Mouse (Mus musculus) CD4-positive, CD25-positive, alpha-beta regulatory T cell, adult 9 weeks (primary cell): ENCODE measurements around the gene Mrps18a. TPM values are rescaled to one million over a fixed set of nuclear protein-coding genes. Genes with fewer than 3 reads are reported as not detected.

Source experiments
- polyA plus RNA-seq: library from polyadenylated mRNA; unstranded; fragments of 100-300 nt; shearing (Covaris generic); gene quantifications from one replicate; pipeline ENCODE4 v1.2.1, GENCODE M21; 2017

Mrps18a gene
- 121 TPM for polyA plus RNA-seq

DNA sequence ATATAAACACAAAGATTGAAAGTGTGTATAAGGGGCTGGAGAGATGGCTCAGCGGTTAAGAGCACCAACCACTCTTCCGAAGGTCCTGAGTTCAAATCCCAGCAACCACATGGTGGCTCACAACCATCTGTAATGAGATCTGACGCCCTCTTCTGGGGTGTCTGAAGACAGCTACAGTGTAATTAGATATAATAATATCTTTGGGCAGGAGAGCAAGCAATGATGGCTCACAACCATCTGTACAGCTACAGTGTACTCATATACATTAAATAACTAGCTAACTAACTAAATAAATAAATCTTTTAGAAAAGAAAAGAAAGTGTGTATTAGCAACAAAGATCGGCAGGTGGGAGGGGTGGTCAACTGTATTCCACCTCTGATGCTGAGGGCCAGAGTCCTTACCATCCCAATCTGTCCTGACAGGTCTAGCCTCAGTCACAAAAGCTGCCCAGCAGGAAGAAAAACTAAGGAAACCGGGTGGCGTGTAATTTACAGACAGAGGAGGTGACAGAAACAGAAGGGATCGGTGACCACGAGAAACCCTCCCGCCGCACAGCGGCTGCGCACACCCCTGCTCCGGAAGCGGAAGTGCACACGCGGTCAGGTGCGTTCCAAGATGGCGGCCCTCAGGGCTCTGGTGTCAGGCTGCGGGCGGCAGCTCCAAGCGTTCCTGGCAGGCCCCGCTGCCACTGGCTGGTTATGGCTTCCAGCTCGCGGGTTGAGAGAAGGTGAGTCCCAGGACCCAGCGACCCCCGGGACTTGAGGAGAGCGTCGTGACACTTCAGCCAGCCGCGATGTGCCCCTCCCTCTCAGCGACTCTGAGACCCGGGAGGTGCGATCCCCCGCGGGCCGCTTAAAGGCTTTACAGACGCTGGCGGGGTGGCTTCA lies at the start of gene Mrps18a:
Mrps18a (plus strand) TSS at position 585 of the 888 bp plus-strand sequence.

DNA sequence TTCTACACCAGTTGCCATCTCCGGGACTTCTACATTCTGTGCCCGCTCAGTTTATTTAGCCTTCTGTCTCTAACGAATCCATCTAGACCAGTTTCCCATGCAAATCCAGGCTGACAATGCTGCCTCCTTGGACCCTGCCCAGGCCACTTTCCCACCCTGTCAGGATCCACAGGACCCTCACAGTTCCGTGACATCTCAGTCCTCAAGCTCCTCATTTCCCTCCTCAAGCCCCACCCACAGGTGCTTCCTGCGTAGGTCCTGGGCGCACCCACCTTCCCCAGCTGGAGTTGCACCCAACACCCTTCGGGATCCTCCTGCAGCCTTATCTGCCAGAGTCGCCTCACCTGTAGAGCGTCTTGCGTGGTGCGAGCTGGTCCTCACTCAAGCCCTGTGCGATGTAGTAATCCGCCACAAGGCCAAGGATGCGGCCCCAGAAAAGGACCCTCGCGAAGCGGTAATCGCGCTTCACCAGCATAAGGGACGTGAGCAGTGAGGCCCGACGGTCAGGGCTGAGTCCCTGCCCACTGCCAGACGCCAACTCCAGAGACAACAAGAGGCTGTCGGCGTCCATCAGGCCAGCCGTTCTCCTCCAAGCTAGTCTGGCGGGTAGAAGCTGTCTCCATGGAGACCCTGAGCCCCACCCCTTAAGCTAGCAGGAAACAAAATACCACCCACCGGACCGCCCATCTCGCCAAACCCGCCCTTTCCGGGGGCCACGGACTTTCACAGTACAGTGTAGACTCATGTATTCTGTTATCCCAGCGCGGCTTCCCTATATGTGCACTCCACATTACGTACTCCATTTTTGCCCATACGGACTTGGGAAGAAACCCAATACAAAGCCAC lies 33.0 kb downstream of the Mrps18a start, which contains the start of gene Rsph9:
Rsph9 (minus strand) TSS at position 639 of the 846 bp plus-strand sequence.

DNA sequence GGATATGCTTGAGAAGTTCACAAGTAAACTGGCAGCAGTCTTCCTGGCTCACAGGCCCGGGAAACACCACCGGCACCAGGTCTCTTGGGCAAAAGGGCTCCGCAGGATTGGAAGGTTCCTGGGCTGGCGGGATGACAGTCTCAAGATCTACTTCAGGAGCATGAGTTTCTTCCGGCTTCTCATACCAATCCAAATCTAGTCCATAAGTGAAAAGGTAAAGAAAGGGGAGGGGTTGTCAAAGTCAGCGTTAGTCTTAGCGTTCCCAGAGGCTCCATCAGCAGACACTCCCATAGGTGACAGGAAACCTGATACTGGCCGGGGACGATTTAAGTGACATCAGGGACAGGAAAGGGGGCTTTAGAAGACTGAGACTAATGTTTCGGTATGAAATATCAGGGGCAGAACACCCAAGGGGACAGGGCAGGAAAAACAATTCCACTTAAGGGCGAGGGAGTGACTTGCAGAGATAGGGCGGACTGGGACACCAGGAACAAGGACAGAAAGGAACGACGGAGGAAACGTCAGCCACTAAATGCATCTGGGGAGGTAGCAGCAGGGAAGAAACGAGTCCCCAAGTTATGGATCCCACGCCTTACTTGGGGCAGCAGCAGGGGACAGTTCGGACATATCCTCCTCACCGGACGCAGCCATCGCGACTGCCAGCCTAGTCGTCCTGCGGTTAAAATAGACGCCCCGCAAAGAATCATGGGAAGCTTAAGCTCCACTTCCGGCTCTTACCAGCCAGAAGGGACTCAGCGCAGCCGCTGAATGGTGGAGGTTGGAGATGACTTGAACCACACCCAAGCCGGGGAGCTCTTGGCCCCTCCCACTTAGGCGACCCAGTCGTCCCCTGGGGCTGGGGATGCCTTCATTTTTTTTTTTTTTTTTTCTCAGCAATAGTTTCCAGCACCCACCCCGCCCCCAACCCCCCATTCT lies 42.3 kb downstream of the Mrps18a start, which contains the start of gene Mad2l1bp:
Mad2l1bp (minus strand) TSS at position 707 of the 936 bp plus-strand sequence.

DNA sequence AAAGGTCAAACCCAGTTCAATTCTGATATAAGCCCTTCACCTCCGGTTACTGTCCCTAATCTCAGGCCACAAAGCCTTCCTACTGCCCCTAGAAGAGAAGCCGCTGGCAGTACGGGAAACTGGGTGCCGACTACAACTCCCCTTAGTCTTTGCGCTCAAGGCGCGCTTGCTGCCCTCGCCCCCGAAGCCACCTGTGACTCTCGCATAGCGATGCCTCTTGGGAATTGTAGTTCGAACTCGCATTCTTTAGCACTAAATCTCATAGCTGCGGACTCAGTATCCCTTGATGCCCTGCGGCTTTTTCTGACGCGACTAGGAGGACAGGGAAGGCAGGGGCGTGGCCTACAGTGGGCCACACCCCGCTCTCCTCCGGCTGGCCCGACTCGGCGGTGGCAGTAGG lies 49.9 kb downstream of the Mrps18a start, which contains the start of gene Gtpbp2:
Gtpbp2 (plus strand) TSS at position 347 of the 400 bp plus-strand sequence.

Other genes starting within 250 kb of the Mrps18a start
- not detected for gene Vegfa, start 78.6 kb upstream of the Mrps18a start, polyA plus RNA-seq
- gene Rsph9, start 33.2 kb downstream of the Mrps18a start, polyA plus RNA-seq = 2.7 TPM
- gene Mad2l1bp, start 42.6 kb downstream of the Mrps18a start, polyA plus RNA-seq = 62.5 TPM
- gene Gtpbp2, start 50.0 kb downstream of the Mrps18a start, polyA plus RNA-seq = 75.1 TPM
- gene Polh, start 91.7 kb downstream of the Mrps18a start, polyA plus RNA-seq = 9.3 TPM
- 53.0 TPM for gene Xpo5, start 91.8 kb downstream of the Mrps18a start, polyA plus RNA-seq
- gene Polr1c, start 137.1 kb downstream of the Mrps18a start, polyA plus RNA-seq = 82.5 TPM
- gene Yipf3, start 137.1 kb downstream of the Mrps18a start, polyA plus RNA-seq = 145 TPM
- not detected for gene Lrrc73, start 142.5 kb downstream of the Mrps18a start, polyA plus RNA-seq
- gene Tjap1, start 172.0 kb downstream of the Mrps18a start, polyA plus RNA-seq = 27.3 TPM
- gene Dlk2, start 186.4 kb downstream of the Mrps18a start, polyA plus RNA-seq = not detected
- gene Abcc10, start 217.4 kb downstream of the Mrps18a start, polyA plus RNA-seq = 8.1 TPM